Mouse (Mus musculus) MEL (cell line): ENCODE measurements around the gene H2-Ob. TPM values are rescaled to one million over a fixed set of nuclear protein-coding genes. Genes with fewer than 3 reads are reported as not detected.

Experiments
- DNase-seq: peaks from one replicate; pipeline ENCODE4 v3.0.0; 2011; ENCODE audit warnings: low read depth, low spot score
- H3K27ac ChIP-seq: 2 replicates; pipeline ENCODE4 v1.5.1; 2012; ENCODE audit warnings: low read depth, mild to moderate bottlenecking, control low read depth, low read length, moderate library complexity; ENCODE audit not compliant: control insufficient read depth
- H3K27me3 ChIP-seq, 2 experiments: fragments of 150-350 bp in 1 of 2; sonication (generic) in 1 of 2; 2 replicates each; pipeline ENCODE4 v1.6.1; 2012; ENCODE audit warnings: low read length in 2 of 2, mild to moderate bottlenecking in 2 of 2, improper control_type of control experiment in 1 of 2, moderate library complexity in 1 of 2; ENCODE audit not compliant: insufficient read depth in 2 of 2, control insufficient read depth in 1 of 2
- H3K36me3 ChIP-seq, 2 experiments: 2 replicates each; pipeline ENCODE4 v1.6.1; 2012 to 2014; ENCODE audit warnings: low read length in 2 of 2, improper control_type of control experiment in 1 of 2, inconsistent platforms in 1 of 2, mild to moderate bottlenecking in 1 of 2; ENCODE audit not compliant: insufficient read depth in 2 of 2, control insufficient read depth in 1 of 2
- H3K4me1 ChIP-seq, 2 experiments: fragments of 150-350 bp in 1 of 2; sonication (generic) in 1 of 2; 2 replicates each; pipeline ENCODE4 v1.6.1; 2012; ENCODE audit warnings: low read length in 2 of 2, improper control_type of control experiment in 1 of 2, mild to moderate bottlenecking in 1 of 2; ENCODE audit not compliant: insufficient read depth in 2 of 2, control insufficient read depth in 1 of 2
- H3K4me3 ChIP-seq, 2 experiments: fragments of 150-350 bp in 1 of 2; sonication (generic) in 1 of 2; 2 replicates each; pipeline ENCODE4 v1.5.1; 2012; ENCODE audit warnings: low read depth in 2 of 2, low read length in 2 of 2, mild to moderate bottlenecking in 2 of 2, moderate library complexity in 2 of 2, control low read depth in 1 of 2, improper control_type of control experiment in 1 of 2; ENCODE audit not compliant: control insufficient read depth in 1 of 2, insufficient read depth in 1 of 2
- H3K79me2 ChIP-seq: 2 replicates; pipeline ENCODE4 v1.6.1; 2012; ENCODE audit warnings: mild to moderate bottlenecking, low read length, moderate library complexity; ENCODE audit not compliant: control insufficient read depth, poor library complexity, insufficient read depth
- H3K9ac ChIP-seq: 2 replicates; pipeline ENCODE4 v1.6.1; 2012; ENCODE audit warnings: low read depth, mild to moderate bottlenecking, control low read depth, low read length, moderate library complexity; ENCODE audit not compliant: control insufficient read depth, poor library complexity, severe bottlenecking
- H3K9me3 ChIP-seq: fragments of 150-350 bp; sonication (generic); replicated peaks from 2 replicates; pipeline ENCODE4 v1.6.1; 2012; ENCODE audit warnings: mild to moderate bottlenecking, low read length, improper control_type of control experiment, moderate library complexity; ENCODE audit not compliant: insufficient read depth
- CTCF ChIP-seq, 3 experiments: IDR thresholded peaks in 2 of 3; conservative IDR thresholded peaks in 1 of 3; 2 replicates each; pipeline ENCODE4 v1.5.1; 2011 to 2012; ENCODE audit warnings: low read length in 3 of 3, low read depth in 2 of 3, mild to moderate bottlenecking in 2 of 3, improper control_type of control experiment in 1 of 3, inconsistent platforms in 1 of 3, mixed read lengths in 1 of 3, moderate library complexity in 1 of 3; ENCODE audit not compliant: control insufficient read depth in 1 of 3, insufficient read depth in 1 of 3, poor library complexity in 1 of 3, severe bottlenecking in 1 of 3
- ELF1 ChIP-seq: IDR thresholded peaks from 2 replicates; pipeline ENCODE4 v1.6.1; 2014; ENCODE audit warnings: low read depth, mild to moderate bottlenecking, inconsistent platforms, low read length, improper control_type of control experiment, moderate library complexity
- GABPA ChIP-seq: IDR thresholded peaks from 2 replicates; pipeline ENCODE4 v1.6.1; 2012; ENCODE audit warnings: low read depth, mild to moderate bottlenecking, inconsistent platforms, low read length, improper control_type of control experiment, moderate library complexity
- KAT2A ChIP-seq: conservative IDR thresholded peaks from 2 replicates; pipeline ENCODE4 v1.6.1; 2012; ENCODE audit warnings: low read depth, low read length, improper control_type of control experiment, inconsistent platforms
- MAZ ChIP-seq: IDR thresholded peaks from 2 replicates; pipeline ENCODE4 v1.6.1; 2012; ENCODE audit warnings: low read depth, mild to moderate bottlenecking, inconsistent platforms, low read length, improper control_type of control experiment
- MYC ChIP-seq: IDR thresholded peaks from 2 replicates; pipeline ENCODE4 v1.6.1; 2011; ENCODE audit warnings: low read depth, mild to moderate bottlenecking, low read length, improper control_type of control experiment, moderate library complexity
- RAD21 ChIP-seq: IDR thresholded peaks from 2 replicates; pipeline ENCODE4 v1.6.1; 2011; ENCODE audit warnings: mild to moderate bottlenecking, low read depth, low read length, improper control_type of control experiment
- RCOR1 ChIP-seq: IDR thresholded peaks from 2 replicates; pipeline ENCODE4 v1.6.1; 2012; ENCODE audit warnings: low read depth, mild to moderate bottlenecking, inconsistent platforms, low read length, improper control_type of control experiment
- SIN3A ChIP-seq: IDR thresholded peaks from 2 replicates; pipeline ENCODE4 v1.6.1; 2012; ENCODE audit warnings: low read length, improper control_type of control experiment, inconsistent platforms
- SMC3 ChIP-seq: IDR thresholded peaks from 2 replicates; pipeline ENCODE4 v1.6.1; 2011; ENCODE audit warnings: low read depth, low read length, improper control_type of control experiment
- TAL1 ChIP-seq: IDR thresholded peaks from 2 replicates; pipeline ENCODE4 v1.6.1; 2012; ENCODE audit warnings: mild to moderate bottlenecking, inconsistent platforms, low read length, moderate library complexity, mixed read lengths
- USF1 ChIP-seq: IDR thresholded peaks from 2 replicates; pipeline ENCODE4 v1.6.1; 2014; ENCODE audit warnings: low read depth, mild to moderate bottlenecking, inconsistent platforms, low read length, improper control_type of control experiment, moderate library complexity
- USF2 ChIP-seq, 2 experiments: IDR thresholded peaks; 2 replicates each; pipeline ENCODE4 v1.6.1; 2011 to 2012; ENCODE audit warnings: improper control_type of control experiment in 2 of 2, low read length in 2 of 2, borderline replicate concordance in 1 of 2, inconsistent platforms in 1 of 2, low read depth in 1 of 2, mild to moderate bottlenecking in 1 of 2; ENCODE audit not compliant: insufficient read depth in 1 of 2
- ZMIZ1 ChIP-seq: IDR thresholded peaks from 2 replicates; pipeline ENCODE4 v1.6.1; 2012; ENCODE audit warnings: low read depth, mild to moderate bottlenecking, inconsistent platforms, low read length, improper control_type of control experiment, moderate library complexity
- polyA plus RNA-seq, 2 experiments: library from polyadenylated mRNA; stranded (reverse) in 1 of 2; unstranded in 1 of 2; fragments of >175 nt in 1 of 2; fragments of >200 nt in 1 of 2; gene quantifications; 2 replicates each; pipeline versions ENCODE4 v1.2.1 to v1.2.4; 2012; ENCODE audit warnings: low replicate concordance in 2 of 2, low read depth in 1 of 2; ENCODE audit not compliant: insufficient read length in 2 of 2, insufficient read depth in 1 of 2, missing spikeins in 1 of 2
- total RNA-seq: library from RNA; depleted of rRNA; stranded (reverse); fragments of 300-350 nt; gene quantifications from 2 replicates; pipeline ENCODE4 v1.2.3, GENCODE M21; 2012

H2-Ob gene
- total and polyA plus RNA-seq, 3 experiments: 0.81 to 2.0 TPM; not detected in 1

DNA sequence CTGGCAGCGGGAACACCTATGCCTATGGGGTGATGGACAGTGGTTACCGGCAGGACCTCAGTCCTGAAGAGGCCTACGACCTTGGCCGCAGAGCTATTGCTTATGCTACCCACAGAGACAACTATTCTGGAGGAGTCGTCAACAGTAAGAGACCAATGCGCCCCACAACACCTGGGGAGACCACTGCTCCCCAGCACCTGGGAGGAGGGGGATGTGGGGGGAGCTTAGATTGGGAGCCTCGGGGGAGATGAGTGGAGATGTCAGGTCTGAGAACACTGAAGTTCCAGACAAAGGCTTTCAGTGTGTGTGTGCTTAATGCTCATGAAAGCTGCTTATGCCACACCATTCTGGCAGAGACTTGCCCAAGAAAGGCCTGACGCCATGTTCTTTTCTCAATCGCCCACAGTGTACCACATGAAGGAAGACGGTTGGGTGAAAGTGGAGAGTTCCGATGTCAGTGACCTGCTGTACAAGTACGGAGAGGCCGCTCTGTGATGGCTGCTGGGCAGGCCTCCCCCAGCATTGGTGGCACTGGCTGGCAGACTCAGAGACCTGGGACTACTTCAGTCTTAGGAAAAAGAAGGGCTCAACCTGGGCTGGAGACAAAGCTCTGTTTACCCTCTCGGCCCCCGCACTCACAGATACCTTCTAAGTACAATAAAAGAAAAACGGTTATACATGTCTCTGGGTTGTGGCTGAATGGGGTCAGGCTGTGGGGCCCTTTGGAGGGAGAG, 37.8 kb upstream of the H2-Ob start:
- Histone ChIP-seq H3K36me3 (peaks cover 0 to 4% of the 10 kb centered on the region in 2 experiments; a peak in 1 of 4 replicates), H3K79me2 (peaks cover 28% of the 10 kb centered on the region), H3K4me3 (no peak overlapping the region), H3K9me3 (no peaks in the 10 kb centered on the region), H3K4me1 (peaks cover 12 to 13% of the 10 kb centered on the region in 2 experiments), H3K27ac (no peak overlapping the region), H3K9ac (no peak overlapping the region), H3K27me3 (no peaks in the 10 kb centered on the region)
- DNase-seq: no peak
- no peak for TF ChIP-seq SIN3A
- TF ChIP-seq MYC: no peak
- TF ChIP-seq SMC3: no peak
- no peak for TF ChIP-seq GABPA
- TF ChIP-seq RCOR1: no peak
- TF ChIP-seq ELF1: no peak
- TF ChIP-seq MAZ: no peak
- TF ChIP-seq RAD21: no peak
- no peak for TF ChIP-seq KAT2A
- TF ChIP-seq USF2 (IDR thresholded peaks at IDR 0.05; ENCODE audit: borderline replicate concordance in 1 of 2, insufficient read depth in 1 of 2, low read depth in 1 of 2, low read length in 2 of 2): no peak
- TF ChIP-seq CTCF (IDR thresholded peaks at IDR 0.05 in 2 of 3, conservative IDR thresholded peaks at IDR 0.05 in 1 of 3; ENCODE audit: control insufficient read depth in 1 of 3, insufficient read depth in 1 of 3, low read depth in 2 of 3, low read length in 3 of 3, poor library complexity in 1 of 3, severe bottlenecking in 1 of 3): no peak
- no peak for TF ChIP-seq USF1
- TF ChIP-seq, all 39 proteins: peak for 0

DNA sequence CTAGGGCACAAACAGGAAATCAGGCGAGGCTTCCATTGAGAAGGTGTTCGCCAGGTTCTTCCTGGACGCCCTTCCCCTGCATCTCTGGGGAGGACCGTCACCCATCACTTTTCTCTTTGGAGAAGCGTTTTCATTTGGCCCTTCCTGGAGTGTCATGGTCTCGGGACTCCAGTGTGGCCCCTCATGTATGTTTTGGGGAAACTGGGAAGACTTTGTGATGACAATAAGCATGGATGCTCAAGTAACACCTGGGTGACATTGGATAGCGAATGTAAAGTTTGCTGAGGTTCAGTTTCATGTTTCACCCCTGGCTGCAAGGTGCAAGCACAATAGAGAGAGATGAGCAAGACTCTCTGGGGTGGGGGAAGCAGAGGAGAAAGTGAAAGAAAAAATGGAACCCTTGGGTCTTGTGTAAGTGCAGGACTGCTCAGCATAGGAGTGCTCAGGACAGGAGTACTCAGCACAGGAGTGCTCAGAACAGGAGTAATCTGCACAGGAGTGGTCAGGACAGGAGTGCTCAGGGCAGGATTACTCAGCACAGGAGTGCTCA, 37.1 kb upstream of the H2-Ob start:
- Histone ChIP-seq H3K36me3 (peaks cover 0 to 8% of the 10 kb centered on the region in 2 experiments; a peak in 2 of 4 replicates), H3K27ac (no peak overlapping the region), H3K9ac (no peak overlapping the region), H3K27me3 (no peaks in the 10 kb centered on the region), H3K79me2 (peaks cover 28% of the 10 kb centered on the region), H3K4me1 (peaks cover 9 to 14% of the 10 kb centered on the region in 2 experiments), H3K9me3 (no peaks in the 10 kb centered on the region), H3K4me3 (no peak overlapping the region)
- TF ChIP-seq ZMIZ1: no peak
- no peak for TF ChIP-seq TAL1
- DNase-seq: no peak
